Comparison of ENCODE assay signal across 18 mouse cellular contexts in the genomic region with DNA sequence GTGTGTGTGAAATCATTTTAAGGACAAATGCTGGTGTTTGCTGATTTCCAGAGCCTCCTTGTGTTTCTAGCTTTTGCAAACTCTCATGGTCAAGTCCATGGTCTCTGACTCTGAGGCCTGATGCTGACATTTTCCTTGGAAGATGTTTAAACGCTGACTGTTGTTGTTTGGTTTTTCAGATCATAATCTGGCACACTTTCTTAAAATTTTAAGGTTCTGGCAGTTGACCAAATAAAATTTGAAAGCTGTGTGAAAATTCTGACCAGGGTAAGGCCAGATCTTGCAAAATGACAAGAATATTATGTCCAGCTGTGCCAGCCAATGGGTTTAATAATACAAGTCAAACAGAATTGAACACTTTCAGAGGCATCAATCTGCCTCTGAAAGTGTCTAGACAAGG. TPM values are rescaled to one million over a fixed set of nuclear protein-coding genes. Genes with fewer than 3 reads are reported as not detected.
DNase-seq lines count a peak whose midpoint lies in the region; ATAC-seq and TF ChIP-seq lines count a peak whose summit lies in the region.
"Had no signal": no experiment of that assay in that cellular context is flagged by ENCODE, and none has a peak within 500 bp of the region (broad histone marks: within the 10 kb centered on the region; RNA-seq: fewer than 3 reads in every experiment).

No protein-coding gene starts in this region.

- no peak overlapping the region for H3K9ac ChIP-seq in forebrain, embryonic 12.5 days
- H3K9ac ChIP-seq in forebrain, embryonic 13.5 days: no peak overlapping the region
- no peak overlapping the region for H3K9ac ChIP-seq in hindbrain, embryonic 14.5 days
- H3K9ac ChIP-seq in hindbrain, postnatal 0 days (replicated peaks; ENCODE audit: low read length): no peak overlapping the region
- H3K9ac ChIP-seq in midbrain, embryonic 11.5 days (ENCODE audit: low read length): no peak overlapping the region
- H3K9ac ChIP-seq in midbrain, embryonic 16.5 days (ENCODE audit: low read depth, low read length): no peak overlapping the region
- H3K9ac ChIP-seq in limb, embryonic 13.5 days: no peak overlapping the region
- no peak overlapping the region for H3K9ac ChIP-seq in intestine, embryonic 16.5 days (ENCODE audit: low read depth, low read length)
- H3K9ac ChIP-seq: liver, embryonic 14.5 days had no signal

- DNase-seq in hindbrain, embryonic 14.5 days (ENCODE audit: low spot score): no peak
- DNase-seq in hindbrain, postnatal 0 days (ENCODE audit: low spot score): no peak
- no peak for DNase-seq in midbrain, embryonic 11.5 days (ENCODE audit: low spot score, missing footprints)
- DNase-seq: adrenal gland, postnatal 10 days; cerebellum, postnatal 14 days; kidney, adult 18-20 months; right cerebral cortex, adult 18-20 months had no signal

- no peaks in the 10 kb centered on the region for H3K36me3 ChIP-seq in forebrain, embryonic 12.5 days (replicated peaks)
- no peaks in the 10 kb centered on the region for H3K36me3 ChIP-seq in forebrain, embryonic 13.5 days (ENCODE audit: poor library complexity, severe bottlenecking)
- H3K36me3 ChIP-seq in hindbrain, embryonic 14.5 days (replicated peaks; ENCODE audit: control insufficient read depth, insufficient read depth): no peaks in the 10 kb centered on the region
- H3K36me3 ChIP-seq in hindbrain, postnatal 0 days (ENCODE audit: insufficient read depth, low read length): no peaks in the 10 kb centered on the region
- no peaks in the 10 kb centered on the region for H3K36me3 ChIP-seq in midbrain, embryonic 11.5 days (ENCODE audit: control insufficient read depth, insufficient read depth, low read length)
- no peaks in the 10 kb centered on the region for H3K36me3 ChIP-seq in midbrain, embryonic 16.5 days (ENCODE audit: control insufficient read depth, insufficient read depth, low read length)
- no peaks in the 10 kb centered on the region for H3K36me3 ChIP-seq in limb, embryonic 13.5 days
- no peaks in the 10 kb centered on the region for H3K36me3 ChIP-seq in intestine, embryonic 16.5 days (ENCODE audit: control insufficient read depth, insufficient read depth, low read length)

- peak overlapping the region; percentile 21; the same call in 1 of the 2 replicates for H3K27ac ChIP-seq in forebrain, embryonic 12.5 days
- no peak overlapping the region for H3K27ac ChIP-seq in forebrain, embryonic 13.5 days
- peak overlapping the region; percentile 36; the same call in 1 of the 2 replicates for H3K27ac ChIP-seq in hindbrain, embryonic 14.5 days
- H3K27ac ChIP-seq in hindbrain, postnatal 0 days: no peak overlapping the region
- H3K27ac ChIP-seq in midbrain, embryonic 11.5 days (ENCODE audit: low read depth, low read length): 0 out of 2 replicates have a peak overlapping the region, but pooled peaks have one; percentile 36
- H3K27ac ChIP-seq in midbrain, embryonic 16.5 days (ENCODE audit: low read length): no peak overlapping the region
- H3K27ac ChIP-seq in limb, embryonic 13.5 days: peak overlapping the region; percentile 58; the same call in 1 of the 2 replicates
- no peak overlapping the region for H3K27ac ChIP-seq in intestine, embryonic 16.5 days (ENCODE audit: low read length)
- H3K27ac ChIP-seq: liver, embryonic 14.5 days had no signal

- H3K4me1 ChIP-seq in forebrain, embryonic 12.5 days: peaks cover 18% of the 10 kb centered on the region
- H3K4me1 ChIP-seq in forebrain, embryonic 13.5 days: peaks cover 16% of the 10 kb centered on the region
- 0 out of 2 replicates have a peak, but pooled peaks cover 5% of the 10 kb centered on the region for H3K4me1 ChIP-seq in hindbrain, embryonic 14.5 days (replicated peaks; ENCODE audit: control insufficient read depth, insufficient read depth, low read length)
- H3K4me1 ChIP-seq in hindbrain, postnatal 0 days (ENCODE audit: insufficient read depth, low read length): peaks cover 8% of the 10 kb centered on the region
- H3K4me1 ChIP-seq in midbrain, embryonic 11.5 days (ENCODE audit: control insufficient read depth, insufficient read depth, low read length): peaks cover 11% of the 10 kb centered on the region
- H3K4me1 ChIP-seq in midbrain, embryonic 16.5 days (ENCODE audit: control insufficient read depth, insufficient read depth, low read length): peaks cover 6% of the 10 kb centered on the region; the same call in 1 of the 2 replicates
- H3K4me1 ChIP-seq in limb, embryonic 13.5 days: peaks cover 31% of the 10 kb centered on the region
- 0 out of 2 replicates have a peak, but pooled peaks cover 6% of the 10 kb centered on the region for H3K4me1 ChIP-seq in intestine, embryonic 16.5 days (ENCODE audit: control insufficient read depth, insufficient read depth, low read length)

- no peak overlapping the region for H3K4me2 ChIP-seq in forebrain, embryonic 12.5 days
- H3K4me2 ChIP-seq in forebrain, embryonic 13.5 days: no peak overlapping the region
- no peak overlapping the region for H3K4me2 ChIP-seq in hindbrain, embryonic 14.5 days (replicated peaks)
- no peak overlapping the region for H3K4me2 ChIP-seq in hindbrain, postnatal 0 days (ENCODE audit: low read depth, low read length)
- H3K4me2 ChIP-seq in midbrain, embryonic 11.5 days: no peak overlapping the region
- H3K4me2 ChIP-seq in midbrain, embryonic 16.5 days (ENCODE audit: low read length): no peak overlapping the region
- no peak overlapping the region for H3K4me2 ChIP-seq in limb, embryonic 13.5 days (replicated peaks)
- no peak overlapping the region for H3K4me2 ChIP-seq in intestine, embryonic 16.5 days (ENCODE audit: low read depth, low read length)

- H3K27me3 ChIP-seq in forebrain, embryonic 12.5 days: no peaks in the 10 kb centered on the region
- H3K27me3 ChIP-seq in forebrain, embryonic 13.5 days: no peaks in the 10 kb centered on the region
- H3K27me3 ChIP-seq in hindbrain, embryonic 14.5 days (ENCODE audit: control insufficient read depth, insufficient read depth, low read length): no peaks in the 10 kb centered on the region
- H3K27me3 ChIP-seq in hindbrain, postnatal 0 days (ENCODE audit: insufficient read depth, low read length): no peaks in the 10 kb centered on the region
- H3K27me3 ChIP-seq in midbrain, embryonic 11.5 days (ENCODE audit: control insufficient read depth, insufficient read depth, low read length): no peaks in the 10 kb centered on the region
- no peaks in the 10 kb centered on the region for H3K27me3 ChIP-seq in midbrain, embryonic 16.5 days (ENCODE audit: control insufficient read depth, insufficient read depth, low read depth, low read length)
- no peaks in the 10 kb centered on the region for H3K27me3 ChIP-seq in limb, embryonic 13.5 days
- no peaks in the 10 kb centered on the region for H3K27me3 ChIP-seq in intestine, embryonic 16.5 days (replicated peaks; ENCODE audit: control insufficient read depth, insufficient read depth, low read length)

- no peak for TF ChIP-seq CTCF in hindbrain, postnatal 0 days (IDR thresholded peaks at IDR 0.05; ENCODE audit: low read depth)

- H3K9me3 ChIP-seq in forebrain, embryonic 12.5 days: no peaks in the 10 kb centered on the region
- H3K9me3 ChIP-seq in forebrain, embryonic 13.5 days (replicated peaks): no peaks in the 10 kb centered on the region
- no peaks in the 10 kb centered on the region for H3K9me3 ChIP-seq in hindbrain, embryonic 14.5 days (ENCODE audit: control insufficient read depth, low read length)
- no peaks in the 10 kb centered on the region for H3K9me3 ChIP-seq in hindbrain, postnatal 0 days (ENCODE audit: low read length)
- H3K9me3 ChIP-seq in midbrain, embryonic 11.5 days (ENCODE audit: control insufficient read depth, low read length): no peaks in the 10 kb centered on the region
- no peaks in the 10 kb centered on the region for H3K9me3 ChIP-seq in midbrain, embryonic 16.5 days (replicated peaks; ENCODE audit: control insufficient read depth, low read length, poor library complexity, severe bottlenecking)
- H3K9me3 ChIP-seq in limb, embryonic 13.5 days: no peaks in the 10 kb centered on the region
- H3K9me3 ChIP-seq in intestine, embryonic 16.5 days (ENCODE audit: control insufficient read depth, low read length): no peaks in the 10 kb centered on the region

- no peak overlapping the region for H3K4me3 ChIP-seq in forebrain, embryonic 12.5 days (replicated peaks)
- H3K4me3 ChIP-seq in forebrain, embryonic 13.5 days: no peak overlapping the region
- no peak overlapping the region for H3K4me3 ChIP-seq in hindbrain, embryonic 14.5 days (replicated peaks; ENCODE audit: low read length)
- H3K4me3 ChIP-seq in hindbrain, postnatal 0 days (ENCODE audit: low read length): no peak overlapping the region
- H3K4me3 ChIP-seq in midbrain, embryonic 11.5 days (ENCODE audit: low read depth, low read length): no peak overlapping the region
- no peak overlapping the region for H3K4me3 ChIP-seq in midbrain, embryonic 16.5 days (ENCODE audit: low read depth, low read length)
- H3K4me3 ChIP-seq in limb, embryonic 13.5 days: no peak overlapping the region
- no peak overlapping the region for H3K4me3 ChIP-seq in intestine, embryonic 16.5 days (ENCODE audit: low read length)

- ATAC-seq in forebrain, embryonic 12.5 days (ENCODE audit: low FRiP score): no peak
- ATAC-seq in forebrain, embryonic 13.5 days: no peak
- ATAC-seq in hindbrain, embryonic 14.5 days (ENCODE audit: low FRiP score): no peak
- no peak for ATAC-seq in hindbrain, postnatal 0 days
- no peak for ATAC-seq in midbrain, embryonic 11.5 days (ENCODE audit: low FRiP score)
- no peak for ATAC-seq in midbrain, embryonic 16.5 days
- no peak for ATAC-seq in limb, embryonic 13.5 days (ENCODE audit: low FRiP score, low read depth)
- ATAC-seq in intestine, embryonic 16.5 days: no peak

- 79% methylated on average over 1 of the region's 1 CpGs for WGBS in forebrain, embryonic 12.5 days
- 78% methylated on average over 1 of the region's 1 CpGs for WGBS in forebrain, embryonic 13.5 days
- 75% methylated on average over 1 of the region's 1 CpGs for WGBS in hindbrain, embryonic 14.5 days
- 52% methylated on average over 1 of the region's 1 CpGs for WGBS in hindbrain, postnatal 0 days
- WGBS in midbrain, embryonic 11.5 days: 84% methylated on average over 1 of the region's 1 CpGs
- 68% methylated on average over 1 of the region's 1 CpGs for WGBS in midbrain, embryonic 16.5 days
- WGBS in limb, embryonic 13.5 days: 67% methylated on average over 1 of the region's 1 CpGs
- WGBS in intestine, embryonic 16.5 days: 47% methylated on average over 1 of the region's 1 CpGs

RNA-seq across cellular contexts. Expression of gene Gm17571, which starts 8.7 kb away (rescaled TPM):
- not detected in 2 replicates for polyA plus RNA-seq in forebrain, embryonic 12.5 days (2016; fragmentation: Nextera tagmentation; extraction: Ambion mirVana)
- not detected in 2 replicates for polyA plus RNA-seq in forebrain, embryonic 13.5 days (2015; fragmentation: Nextera tagmentation; extraction: Ambion mirVana)
- polyA plus RNA-seq in hindbrain, embryonic 14.5 days (2014; fragmentation: Nextera tagmentation; extraction: Ambion mirVana): not detected in 2 replicates
- total RNA-seq in hindbrain, postnatal 0 days (2014; rRNA removed): not detected in 2 replicates
- not detected in 2 replicates for polyA plus RNA-seq in hindbrain, postnatal 0 days (2015; fragmentation: Nextera tagmentation; extraction: Ambion mirVana)
- not detected in 2 replicates for polyA plus RNA-seq in midbrain, embryonic 11.5 days (2014; fragmentation: Nextera tagmentation; extraction: Ambion mirVana)
- polyA plus RNA-seq in midbrain, embryonic 16.5 days (2015; fragmentation: Nextera tagmentation; extraction: Ambion mirVana): not detected in 2 replicates
- not detected in 2 replicates for polyA plus RNA-seq in limb, embryonic 13.5 days (2015; fragmentation: Nextera tagmentation; extraction: Ambion mirVana)
- polyA plus RNA-seq in intestine, embryonic 16.5 days (2015; fragmentation: Nextera tagmentation; extraction: Ambion mirVana): not detected in 2 replicates
- total RNA-seq: adrenal gland, postnatal 10 days; layer of hippocampus, adult 8-10 months; left cerebral cortex, postnatal 14 days; megakaryocyte-erythroid progenitor cell, adult 5-6 weeks; neutrophil, adult 5-6 weeks had no signal
- polyA plus RNA-seq: gonadal fat pad, adult 2 months; liver, embryonic 14.5 days had no signal

Comparison
In these comparisons a context has a peak if more than half of its experiments do, and no peak if none do; other contexts are left out.
1. H3K27ac ChIP-seq: peak in forebrain, embryonic 12.5 days (single experiment), hindbrain, embryonic 14.5 days (single experiment), midbrain, embryonic 11.5 days (single experiment) and limb, embryonic 13.5 days (single experiment); none in forebrain, embryonic 13.5 days (single experiment), hindbrain, postnatal 0 days (single experiment), midbrain, embryonic 16.5 days (single experiment) and intestine, embryonic 16.5 days (single experiment).